Mouse (Mus musculus): Measurements from ENCODE around the gene Tex48. TPM values are rescaled to one million over a fixed set of nuclear protein-coding genes. Genes with fewer than 3 reads are reported as not detected.

The Tex48 gene
- total and polyA plus RNA-seq, 3 experiments, result not detected

DNA sequence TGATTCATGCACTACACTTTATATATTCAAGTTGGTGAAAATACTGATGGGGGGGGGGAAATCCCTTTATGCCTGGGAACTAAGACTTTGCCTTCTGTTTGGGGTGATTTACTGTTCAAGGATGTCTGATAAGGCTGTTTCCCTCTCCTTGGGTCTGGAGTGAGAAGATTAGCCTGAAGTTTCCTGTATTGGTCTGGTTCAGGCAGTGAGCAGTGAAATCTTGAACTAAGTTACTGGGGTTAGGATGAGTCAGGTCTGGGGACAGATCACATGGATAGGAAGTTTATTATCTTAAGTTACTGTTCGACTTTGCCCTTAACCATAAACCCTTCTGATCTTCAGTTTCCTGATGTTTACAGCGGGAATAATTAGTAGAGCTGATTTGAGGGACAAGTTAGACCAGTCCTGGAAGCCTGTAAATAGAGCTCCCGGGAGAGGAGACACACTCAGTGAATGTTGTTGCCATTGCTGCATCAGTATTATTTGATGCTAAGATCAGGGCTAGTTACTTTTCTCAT is 3.4 kb upstream of the Tex48 start:
- dilution Hi-C loops (cut with MboI; ENCODE audit: extremely low pct_ligation_motif_present, extremely low pct_unique_long_range_greater_than_20kb, low sequenced_read_pairs), result no loop called here
- no peaks in the 10 kb centered on the region for H3K9me3 ChIP-seq (replicated peaks; ENCODE audit: low read length)
- no peak overlapping the region for H3K9ac ChIP-seq (ENCODE audit: insufficient read depth, low read depth)
- H3K36me3 ChIP-seq (replicated peaks in 1 of 2; ENCODE audit: control insufficient read depth in 1 of 2, insufficient read depth in 1 of 2, low read length in 1 of 2), result no peaks in the 10 kb centered on the region
- no peak overlapping the region for H3K4me2 ChIP-seq (ENCODE audit: insufficient read depth, low read depth, poor library complexity, severe bottlenecking)
- H3K27me3 ChIP-seq (replicated peaks), result peaks cover 1% of the 10 kb centered on the region
- TF ChIP-seq UBTF (IDR thresholded peaks at IDR 0.05; ENCODE audit: low read depth, low read length) (no peak), ELF1 (IDR thresholded peaks at IDR 0.05; ENCODE audit: low read depth, low read length) (no peak), USF2 (conservative IDR thresholded peaks at IDR 0.05; ENCODE audit: low read depth, low read length) (no peak), SIN3A (IDR thresholded peaks at IDR 0.05; ENCODE audit: low read length) (no peak), USF1 (IDR thresholded peaks at IDR 0.05; ENCODE audit: low read depth, low read length) (no peak)
- H3K4me3 ChIP-seq (replicated peaks in 1 of 3; ENCODE audit: low read depth in 2 of 3, low read length in 2 of 3, poor library complexity in 1 of 3), result no peak overlapping the region
- no peaks in the 10 kb centered on the region for H3K79me2 ChIP-seq (replicated peaks; ENCODE audit: control insufficient read depth, extremely low read depth, insufficient read depth, poor library complexity, severe bottlenecking)
- in situ Hi-C loops (cut with MboI; ENCODE audit: low pct_ligation_motif_present, low pct_unique_long_range_greater_than_20kb, low sequenced_read_pairs), result loop anchor here (5.0 kb wide), 2 partner anchors 217 to 317 kb away; no protein-coding TSS in a partner anchor
- peaks cover 11 to 18% of the 10 kb centered on the region in 2 experiments for H3K4me1 ChIP-seq (ENCODE audit: control insufficient read depth in 1 of 2, insufficient read depth in 2 of 2)
- no peak for DNase-seq (ENCODE audit: extremely low read depth)
- no peak overlapping the region for H3K27ac ChIP-seq (ENCODE audit: insufficient read depth, low read depth)

DNA sequence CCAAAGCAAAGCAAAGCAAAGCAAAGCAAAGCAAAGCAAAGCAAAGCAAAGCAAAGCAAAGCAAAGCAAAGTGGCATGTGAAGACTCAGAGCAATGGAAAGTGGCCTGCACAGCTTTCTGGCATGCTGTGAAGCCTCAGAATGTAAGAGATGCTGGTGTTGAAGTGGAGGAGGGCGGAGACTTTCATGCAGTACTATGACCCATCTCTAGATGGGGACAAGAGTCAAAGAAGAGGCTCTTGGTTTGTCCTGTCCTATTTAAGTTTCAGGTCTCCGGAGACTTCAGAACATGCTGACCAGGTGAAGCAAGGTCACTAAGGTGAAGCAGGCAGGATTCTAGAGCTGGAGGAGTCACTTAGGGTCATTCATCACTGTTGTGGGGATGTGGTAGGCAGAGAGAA is 367 bp downstream of the Tex48 start:
- no peak overlapping the region for H3K27ac ChIP-seq (ENCODE audit: insufficient read depth, low read depth)
- in situ Hi-C loops (cut with MboI; ENCODE audit: low pct_ligation_motif_present, low pct_unique_long_range_greater_than_20kb, low sequenced_read_pairs) (loop anchor here (25.0 kb wide), 1 partner anchor 865 kb away; no protein-coding TSS in a partner anchor), dilution Hi-C loops (cut with MboI; ENCODE audit: extremely low pct_ligation_motif_present, extremely low pct_unique_long_range_greater_than_20kb, low sequenced_read_pairs) (no loop called here)
- H3K9me3 ChIP-seq (replicated peaks; ENCODE audit: low read length), result peaks cover 5% of the 10 kb centered on the region
- H3K9ac ChIP-seq (ENCODE audit: insufficient read depth, low read depth), result no peak overlapping the region
- no peak overlapping the region for H3K4me3 ChIP-seq (replicated peaks in 1 of 3; ENCODE audit: low read depth in 2 of 3, low read length in 2 of 3, poor library complexity in 1 of 3)
- H3K4me2 ChIP-seq (ENCODE audit: insufficient read depth, low read depth, poor library complexity, severe bottlenecking), result peak overlapping the region; percentile 52
- H3K4me1 ChIP-seq (ENCODE audit: control insufficient read depth in 1 of 2, insufficient read depth in 2 of 2), result peaks cover 6% of the 10 kb centered on the region in 2 experiments
- peaks cover 1% of the 10 kb centered on the region for H3K27me3 ChIP-seq (replicated peaks)
- H3K79me2 ChIP-seq (replicated peaks; ENCODE audit: control insufficient read depth, extremely low read depth, insufficient read depth, poor library complexity, severe bottlenecking), result no peaks in the 10 kb centered on the region
- no peaks in the 10 kb centered on the region for H3K36me3 ChIP-seq (replicated peaks in 1 of 2; ENCODE audit: control insufficient read depth in 1 of 2, insufficient read depth in 1 of 2, low read length in 1 of 2)
- DNase-seq (ENCODE audit: extremely low read depth), result peak; percentile 61
- TF ChIP-seq HCFC1 (IDR thresholded peaks at IDR 0.05; ENCODE audit: low read depth, low read length) (no peak), CHD2 (IDR thresholded peaks at IDR 0.05; ENCODE audit: low read length) (no peak), NRF1 (IDR thresholded peaks at IDR 0.05; ENCODE audit: low read depth, low read length) (no peak), USF1 (IDR thresholded peaks at IDR 0.05; ENCODE audit: low read depth, low read length) (no peak), EP300 (IDR thresholded peaks at IDR 0.05; ENCODE audit: low read length) (no peak), MXI1 (IDR thresholded peaks at IDR 0.05; ENCODE audit: low read depth, low read length) (no peak), POLR2AphosphoS2 (IDR thresholded peaks at IDR 0.05; ENCODE audit: low read depth, low read length) (no peak), ZC3H11A (IDR thresholded peaks at IDR 0.05; ENCODE audit: low read depth, low read length) (peak; percentile 59), E2F4 (IDR thresholded peaks at IDR 0.05; ENCODE audit: insufficient replicate concordance, low read depth, low read length) (no peak), SIN3A (IDR thresholded peaks at IDR 0.05; ENCODE audit: low read length) (no peak), CHD1 (IDR thresholded peaks at IDR 0.05; ENCODE audit: low read depth, low read length) (no peak), KAT2A (IDR thresholded peaks at IDR 0.05; ENCODE audit: insufficient replicate concordance, low read length) (no peak), ZNF384 (IDR thresholded peaks at IDR 0.05; ENCODE audit: low read depth, low read length) (no peak), BHLHE40 (IDR thresholded peaks at IDR 0.05; ENCODE audit: low read depth, low read length) (no peak), IRF4 (IDR thresholded peaks at IDR 0.05; ENCODE audit: low read depth, low read length) (peak; percentile 50), MYC (IDR thresholded peaks at IDR 0.05; ENCODE audit: low read depth, low read length) (no peak), NELFE (IDR thresholded peaks at IDR 0.05; ENCODE audit: low read depth, low read length) (no peak), JUND (conservative IDR thresholded peaks at IDR 0.05; ENCODE audit: low read depth, low read length) (no peak), JUN (IDR thresholded peaks at IDR 0.05; ENCODE audit: insufficient read depth, low read depth, low read length) (no peak), SMC3 (IDR thresholded peaks at IDR 0.05; ENCODE audit: low read depth, low read length) (peak; percentile 70), GABPA (IDR thresholded peaks at IDR 0.05; ENCODE audit: insufficient replicate concordance, low read depth, low read length) (no peak), MAX (IDR thresholded peaks at IDR 0.05; ENCODE audit: low read length) (no peak), RCOR1 (conservative IDR thresholded peaks at IDR 0.05; ENCODE audit: low read depth, low read length) (no peak), MAZ (IDR thresholded peaks at IDR 0.05; ENCODE audit: low read depth, low read length) (no peak), POLR2A (IDR thresholded peaks at IDR 0.05; ENCODE audit: low read depth, low read length) (no peak), TCF12 (IDR thresholded peaks at IDR 0.05; ENCODE audit: low read depth, low read length) (no peak), PAX5 (IDR thresholded peaks at IDR 0.05; ENCODE audit: low read length) (no peak), USF2 (conservative IDR thresholded peaks at IDR 0.05; ENCODE audit: low read depth, low read length) (no peak), MAFK (IDR thresholded peaks at IDR 0.05; ENCODE audit: insufficient replicate concordance, low read length) (no peak), ZMIZ1 (IDR thresholded peaks at IDR 0.05; ENCODE audit: low read depth, low read length) (no peak), ZKSCAN1 (IDR thresholded peaks at IDR 0.05; ENCODE audit: borderline replicate concordance, low read depth, low read length) (no peak), TBP (conservative IDR thresholded peaks at IDR 0.05; ENCODE audit: low read depth, low read length) (no peak)

All from CH12.LX (cell line).